Mouse (Mus musculus): ENCODE results near the gene Atp6v0a2. TPM values are rescaled to one million over a fixed set of nuclear protein-coding genes. Genes with fewer than 3 reads are reported as not detected.
A peak's percentile ranks its signal among the peaks of the same experiment; 100 is the strongest.
"Not testable (repeated sequence)": the region's sequence is repeated elsewhere in the genome, so short reads cannot be mapped to it uniquely, and the experiment has no call there.

Gene Atp6v0a2
- polyA plus RNA-seq, 2 experiments: 5.6 to 12.9 TPM

GRCm38 (mm10) chr5:124598224-124599174 lies 29.9 kb upstream of the Atp6v0a2 start:
- Histone ChIP-seq H3K9me3 (ENCODE audit: control insufficient read depth, low read length) (no peaks in the 10 kb centered on the region), H3K9ac (replicated peaks) (peak overlapping the region; percentile 23; the same call in 1 of the 2 replicates), H3K4me1 (replicated peaks; ENCODE audit: control insufficient read depth in 2 of 2, insufficient read depth in 2 of 2, low read length in 1 of 2) (peaks cover 3 to 5% of the 10 kb centered on the region in 2 experiments; a peak in 2 of 4 replicates), H3K4me2 (ENCODE audit: low read depth) (peak overlapping the region; percentile 76), H3K36me3 (replicated peaks; ENCODE audit: control insufficient read depth, insufficient read depth, low read depth) (no peaks in the 10 kb centered on the region), H3K4me3 (ENCODE audit: insufficient read depth in 1 of 2, low read depth in 2 of 2, low read length in 2 of 2) (peak overlapping the region; percentile 53 to 59), H3K27ac (no peak overlapping the region), H3K27me3 (ENCODE audit: control insufficient read depth, insufficient read depth, low read length) (no peaks in the 10 kb centered on the region)
- WGBS (ENCODE audit: insufficient replicate concordance): 12% methylated on average over 30 of the region's 30 CpGs
- TF ChIP-seq EP300 (IDR thresholded peaks at IDR 0.05; ENCODE audit: low read depth): no peak
- TF ChIP-seq CTCF (IDR thresholded peaks at IDR 0.05; ENCODE audit: low read depth): no peak
- DNase-seq (ENCODE audit: low read depth in 3 of 3, low spot score in 3 of 3) (peak; percentile 84 to 88 (median 88)), ATAC-seq (ENCODE audit: insufficient read depth) (peak; percentile 94)

GRCm38 (mm10) chr5:124599726-124600125 lies 28.6 kb upstream of the Atp6v0a2 start:
- WGBS (ENCODE audit: insufficient replicate concordance): 25% methylated on average over 8 of the region's 8 CpGs

GRCm38 (mm10) chr5:124602349-124602748 lies 26.0 kb upstream of the Atp6v0a2 start:
- no peak for ATAC-seq (ENCODE audit: insufficient read depth)
- Histone ChIP-seq H3K4me3 (ENCODE audit: insufficient read depth in 1 of 2, low read depth in 2 of 2, low read length in 2 of 2) (no peak overlapping the region), H3K27me3 (ENCODE audit: control insufficient read depth, insufficient read depth, low read length) (no peaks in the 10 kb centered on the region), H3K27ac (no peak overlapping the region), H3K4me2 (ENCODE audit: low read depth) (no peak overlapping the region), H3K4me1 (replicated peaks; ENCODE audit: control insufficient read depth in 2 of 2, insufficient read depth in 2 of 2, low read length in 1 of 2) (peaks cover 3 to 9% of the 10 kb centered on the region in 2 experiments; a peak in 2 of 4 replicates), H3K9ac (replicated peaks) (no peak overlapping the region), H3K36me3 (replicated peaks; ENCODE audit: control insufficient read depth, insufficient read depth, low read depth) (no peaks in the 10 kb centered on the region), H3K9me3 (ENCODE audit: control insufficient read depth, low read length) (no peaks in the 10 kb centered on the region)
- peak; percentile 37 to 52 (median 41) for DNase-seq (ENCODE audit: low read depth in 3 of 3, low spot score in 3 of 3)
- TF ChIP-seq EP300 (IDR thresholded peaks at IDR 0.05; ENCODE audit: low read depth): no peak
- TF ChIP-seq CTCF (IDR thresholded peaks at IDR 0.05; ENCODE audit: low read depth): peak; percentile 79
- 40% methylated on average over 5 of the region's 5 CpGs for WGBS (ENCODE audit: insufficient replicate concordance)

More at GRCm38 (mm10) chr5:124599726-124600125, 28.6 kb upstream of the Atp6v0a2 start:
- H3K4me2 ChIP-seq (ENCODE audit: low read depth); H3K27me3 ChIP-seq (ENCODE audit: control insufficient read depth, insufficient read depth, low read length); ATAC-seq (ENCODE audit: insufficient read depth); H3K27ac ChIP-seq; H3K9me3 ChIP-seq (ENCODE audit: control insufficient read depth, low read length); H3K36me3 ChIP-seq (replicated peaks; ENCODE audit: control insufficient read depth, insufficient read depth, low read depth); H3K9ac ChIP-seq (replicated peaks); DNase-seq (ENCODE audit: low read depth in 3 of 3, low spot score in 3 of 3); H3K4me3 ChIP-seq (ENCODE audit: insufficient read depth in 1 of 2, low read depth in 2 of 2, low read length in 2 of 2); H3K4me1 ChIP-seq (replicated peaks; ENCODE audit: control insufficient read depth in 2 of 2, insufficient read depth in 2 of 2, low read length in 1 of 2): not testable (repeated sequence)

GRCm38 (mm10) chr5:124604296-124604695 lies 24.1 kb upstream of the Atp6v0a2 start:
- H3K27ac ChIP-seq: no peak overlapping the region
- no peak overlapping the region for H3K4me3 ChIP-seq (ENCODE audit: insufficient read depth in 1 of 2, low read depth in 2 of 2, low read length in 2 of 2)
- DNase-seq (ENCODE audit: low read depth in 3 of 3, low spot score in 3 of 3) (no peak), ATAC-seq (ENCODE audit: insufficient read depth) (no peak)
- TF ChIP-seq CTCF (IDR thresholded peaks at IDR 0.05; ENCODE audit: low read depth): no peak; the same call in 1 of the 2 replicates
- no peak for TF ChIP-seq EP300 (IDR thresholded peaks at IDR 0.05; ENCODE audit: low read depth)
- no peak overlapping the region for H3K9ac ChIP-seq (replicated peaks)
- no peaks in the 10 kb centered on the region for H3K36me3 ChIP-seq (replicated peaks; ENCODE audit: control insufficient read depth, insufficient read depth, low read depth)
- H3K9me3 ChIP-seq (ENCODE audit: control insufficient read depth, low read length): no peaks in the 10 kb centered on the region
- H3K4me2 ChIP-seq (ENCODE audit: low read depth): no peak overlapping the region
- H3K27me3 ChIP-seq (ENCODE audit: control insufficient read depth, insufficient read depth, low read length): no peaks in the 10 kb centered on the region
- WGBS (ENCODE audit: insufficient replicate concordance): 52% methylated on average over 4 of the region's 4 CpGs
- 0 out of 4 replicates have a peak, but pooled peaks cover 0 to 4% of the 10 kb centered on the region in 2 experiments for H3K4me1 ChIP-seq (replicated peaks; ENCODE audit: control insufficient read depth in 2 of 2, insufficient read depth in 2 of 2, low read length in 1 of 2)

- no peak overlapping the region for H3K27ac ChIP-seq
- ATAC-seq (ENCODE audit: insufficient read depth) (peak; percentile 77), DNase-seq (ENCODE audit: low read depth in 3 of 3, low spot score in 3 of 3) (peak in 2 of 3 experiments; percentile 34)
- no peak overlapping the region for H3K4me3 ChIP-seq (ENCODE audit: insufficient read depth in 1 of 2, low read depth in 2 of 2, low read length in 2 of 2)
- H3K4me1 ChIP-seq (replicated peaks; ENCODE audit: control insufficient read depth in 2 of 2, insufficient read depth in 2 of 2, low read length in 1 of 2): 0 out of 4 replicates have a peak, but pooled peaks cover 0 to 4% of the 10 kb centered on the region in 2 experiments
- H3K9me3 ChIP-seq (ENCODE audit: control insufficient read depth, low read length): no peaks in the 10 kb centered on the region
- H3K9ac ChIP-seq (replicated peaks): no peak overlapping the region
- H3K4me2 ChIP-seq (ENCODE audit: low read depth): no peak overlapping the region
- no peaks in the 10 kb centered on the region for H3K27me3 ChIP-seq (ENCODE audit: control insufficient read depth, insufficient read depth, low read length)
- WGBS (ENCODE audit: insufficient replicate concordance): 62% methylated on average over 17 of the region's 17 CpGs
- no peak for TF ChIP-seq CTCF (IDR thresholded peaks at IDR 0.05; ENCODE audit: low read depth)
- no peak for TF ChIP-seq EP300 (IDR thresholded peaks at IDR 0.05; ENCODE audit: low read depth)
- no peaks in the 10 kb centered on the region for H3K36me3 ChIP-seq (replicated peaks; ENCODE audit: control insufficient read depth, insufficient read depth, low read depth)
Observed at GRCm38 (mm10) chr5:124605041-124605622, 23.2 kb upstream of the Atp6v0a2 start.
